Mouse (Mus musculus) kidney, postnatal 10 days (tissue): ENCODE measurements at regions not wholly inside any gene's neighbourhood (a gene's known extent, or its start where the extent isn't known, plus 50 kb on each side); places are given as distances from the start of the nearest gene placed in this dataset.

Experiments used
- DNase-seq: peaks from one replicate; pipeline ENCODE4 v3.0.0; 2021; ENCODE audit warnings: mixed read lengths

DNA sequence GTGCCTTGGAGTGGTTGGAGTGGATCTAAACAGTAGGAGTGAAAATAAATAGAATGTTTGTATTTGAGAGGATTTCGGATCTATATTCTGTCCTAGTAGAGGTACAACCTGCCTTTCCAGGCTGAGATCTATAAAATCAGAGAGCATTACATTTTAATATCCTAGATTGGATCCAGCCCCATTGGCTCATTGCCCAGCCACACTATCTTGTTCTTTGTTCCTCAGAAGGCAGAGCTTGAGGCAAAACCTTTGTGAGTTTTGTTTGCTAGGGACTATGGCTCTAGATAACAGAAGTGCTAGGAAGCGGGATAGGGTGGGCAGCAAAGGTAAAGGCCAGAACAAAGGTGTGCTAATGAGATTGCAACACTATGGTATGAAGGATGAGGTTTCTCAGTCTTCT, 78.7 kb upstream of the Cntln start:
- DNase-seq = no peak

- no peak for DNase-seq
Measured at GRCm38 (mm10) chr4:84793156-84793919, 90.8 kb upstream of the Cntln start.

DNA sequence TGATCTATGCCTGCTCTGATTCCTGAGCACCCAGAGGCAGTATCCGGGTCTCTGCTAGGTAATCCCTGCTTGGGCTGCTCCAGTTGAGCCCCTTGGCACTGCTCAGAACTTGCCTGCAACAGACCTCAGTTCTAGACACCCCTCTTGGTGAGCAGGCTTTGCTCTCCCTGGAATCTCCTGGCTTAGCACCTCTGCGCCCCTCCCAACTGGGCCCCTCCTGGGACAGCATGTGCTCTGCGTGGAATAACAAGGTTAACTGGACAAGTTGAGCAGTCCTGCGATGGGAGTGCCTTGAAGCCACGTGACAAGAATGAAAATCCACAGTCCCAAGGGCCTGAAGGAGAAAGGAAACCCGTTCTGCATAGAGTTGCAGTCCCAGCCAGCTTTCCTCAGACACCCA, 97.5 kb upstream of the Cntln start:
- no peak for DNase-seq

DNA sequence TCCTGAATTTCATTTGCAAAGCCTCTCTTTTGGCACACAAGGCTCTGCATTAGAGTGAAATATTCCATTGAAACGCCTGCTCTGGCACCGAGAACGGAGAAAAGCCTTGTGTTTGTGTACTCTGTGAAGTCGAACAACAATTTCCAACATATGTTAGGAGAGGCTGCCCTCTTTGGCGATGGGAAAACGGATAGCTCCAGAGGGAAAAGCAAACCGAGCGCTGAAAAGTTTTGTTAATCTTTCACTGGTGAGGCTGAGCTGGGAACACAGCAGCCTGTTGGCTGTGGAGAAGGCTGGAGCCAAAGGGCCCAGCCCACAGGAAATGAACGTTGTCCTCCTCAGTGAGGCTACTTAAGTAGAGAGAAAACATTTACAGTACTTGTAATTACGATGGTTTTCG, 93.1 kb upstream of the Bnc2 start:
- peak; percentile 63 for DNase-seq

GRCm38 (mm10) chr4:84766708-84767425, 91.8 kb upstream of the Bnc2 start:
- no peak for DNase-seq

DNA sequence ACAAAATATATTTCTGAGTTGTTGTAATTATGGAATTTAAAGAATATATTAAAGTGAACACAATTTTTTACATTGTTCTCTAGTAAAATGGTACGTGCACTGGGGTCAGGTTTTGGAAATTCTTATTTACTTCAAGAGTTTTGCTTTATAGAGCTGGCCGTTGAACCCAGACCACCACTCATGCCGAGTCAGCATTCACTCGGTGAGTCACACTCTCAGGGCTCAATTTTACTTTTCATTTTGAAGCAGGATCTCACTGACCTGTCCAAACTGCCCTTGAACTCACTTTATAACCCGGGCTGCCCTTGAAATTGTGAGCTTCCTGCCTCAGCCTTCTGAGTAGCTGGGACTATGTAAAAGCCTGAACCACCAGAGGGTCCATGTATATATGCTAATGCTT, 82.1 kb upstream of the Bnc2 start:
- DNase-seq = no peak

DNA sequence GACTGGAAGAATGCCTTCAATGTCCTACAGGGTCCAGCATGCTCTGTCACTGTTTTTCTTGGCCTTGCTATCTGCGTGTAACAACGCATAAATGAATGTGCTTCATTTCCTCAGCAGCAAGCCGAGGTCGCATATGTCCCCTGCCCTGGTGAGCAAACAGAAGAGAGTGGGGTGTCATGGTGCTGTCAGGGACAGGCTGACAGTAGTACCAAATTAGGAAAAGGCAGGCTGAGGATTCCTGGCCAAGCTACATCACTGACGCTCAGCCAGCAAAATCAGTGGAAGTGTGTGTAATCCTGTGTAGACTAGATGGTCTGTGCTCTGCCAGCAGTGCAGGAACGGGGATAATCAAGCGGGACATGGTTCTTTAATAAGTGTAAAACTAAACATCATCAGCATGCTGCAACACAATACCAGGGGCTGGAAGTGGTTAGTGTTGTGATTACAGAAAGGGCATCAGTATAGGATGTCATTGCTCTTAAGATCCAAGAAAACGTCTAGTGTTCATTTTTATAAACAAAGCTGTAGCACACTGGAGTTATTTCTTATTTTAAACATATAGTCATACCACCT, 77.6 kb upstream of the Bnc2 start:
- peak; percentile 20 for DNase-seq

GRCm38 (mm10) chr4:84741301-84741700, 66.2 kb upstream of the Bnc2 start:
- no peak for DNase-seq

GRCm38 (mm10) chr4:84740816-84741215, 65.7 kb upstream of the Bnc2 start:
- DNase-seq = no peak
